Comparison of ENCODE assay signal across 15 mouse cellular contexts in genomic region chr1:189869651-189870270, GRCm38 (mm10). TPM values are rescaled to one million over a fixed set of nuclear protein-coding genes. Genes with fewer than 3 reads are reported as not detected.
DNase-seq lines count a peak whose midpoint lies in the region; ATAC-seq and TF ChIP-seq lines count a peak whose summit lies in the region.
"Had no signal": no experiment of that assay in that cellular context is flagged by ENCODE, and none has a peak within 500 bp of the region (broad histone marks: within the 10 kb centered on the region; RNA-seq: fewer than 3 reads in every experiment).

No protein-coding gene starts in this region.

- peak; percentile 88 for DNase-seq in heart, adult 11 months
- DNase-seq in midbrain, postnatal 0 days (ENCODE audit: low spot score) = no peak
- peak; percentile 16 for DNase-seq in adipocyte (ENCODE audit: low spot score)
- no peak for DNase-seq in stomach, postnatal 0 days (ENCODE audit: low spot score)
- DNase-seq in urinary bladder, adult 18-20 months (ENCODE audit: low spot score in 2 of 2) = no peak
- DNase-seq: cerebellum, adult 9-11 months; kidney, adult 18-20 months had no signal

- peaks cover 23% of the 10 kb centered on the region for H3K4me1 ChIP-seq in heart, embryonic 11.5 days (ENCODE audit: control insufficient read depth, insufficient read depth, low read length)
- no peaks in the 10 kb centered on the region for H3K4me1 ChIP-seq in midbrain, postnatal 0 days (ENCODE audit: insufficient read depth, low read length)
- H3K4me1 ChIP-seq in midbrain, embryonic 15.5 days = peaks cover 14% of the 10 kb centered on the region
- peaks cover 9% of the 10 kb centered on the region for H3K4me1 ChIP-seq in stomach, postnatal 0 days (replicated peaks; ENCODE audit: control insufficient read depth, insufficient read depth)

- H3K4me3 ChIP-seq in heart, embryonic 11.5 days (ENCODE audit: low read depth, low read length) = no peak overlapping the region
- H3K4me3 ChIP-seq in midbrain, postnatal 0 days (ENCODE audit: low read depth, low read length) = no peak overlapping the region
- no peak overlapping the region for H3K4me3 ChIP-seq in midbrain, embryonic 15.5 days
- H3K4me3 ChIP-seq in stomach, postnatal 0 days (ENCODE audit: low read depth, low read length) = no peak overlapping the region
- H3K4me3 ChIP-seq: forebrain, embryonic 13.5 days; heart, embryonic 13.5 days; limb, embryonic 10.5 days; midbrain, embryonic 10.5 days; stomach, embryonic 15.5 days had no signal

- no peak overlapping the region for H3K9ac ChIP-seq in heart, embryonic 11.5 days (ENCODE audit: low read depth, low read length)
- H3K9ac ChIP-seq in midbrain, postnatal 0 days (replicated peaks; ENCODE audit: low read length, poor library complexity, severe bottlenecking) = no peak overlapping the region
- H3K9ac ChIP-seq in midbrain, embryonic 15.5 days = no peak overlapping the region
- no peak overlapping the region for H3K9ac ChIP-seq in stomach, postnatal 0 days (ENCODE audit: low read length)
- H3K9ac ChIP-seq: forebrain, embryonic 13.5 days; heart, embryonic 13.5 days; stomach, embryonic 15.5 days had no signal

- peak; percentile 34 for TF ChIP-seq CTCF in midbrain, postnatal 0 days (IDR thresholded peaks at IDR 0.05)
- TF ChIP-seq CTCF in stomach, postnatal 0 days (IDR thresholded peaks at IDR 0.05; ENCODE audit: low read depth) = peak; percentile 62

- no peaks in the 10 kb centered on the region for H3K9me3 ChIP-seq in heart, embryonic 11.5 days (replicated peaks; ENCODE audit: control insufficient read depth, low read length)
- no peaks in the 10 kb centered on the region for H3K9me3 ChIP-seq in midbrain, postnatal 0 days (ENCODE audit: low read length)
- H3K9me3 ChIP-seq in midbrain, embryonic 15.5 days = no peaks in the 10 kb centered on the region
- no peaks in the 10 kb centered on the region for H3K9me3 ChIP-seq in stomach, postnatal 0 days (ENCODE audit: control insufficient read depth, low read length)
- H3K9me3 ChIP-seq: forebrain, embryonic 13.5 days; heart, embryonic 13.5 days; limb, embryonic 10.5 days; midbrain, embryonic 10.5 days; stomach, embryonic 15.5 days had no signal

- H3K27me3 ChIP-seq in heart, embryonic 11.5 days (ENCODE audit: control insufficient read depth, insufficient read depth, low read length) = no peaks in the 10 kb centered on the region
- no peaks in the 10 kb centered on the region for H3K27me3 ChIP-seq in midbrain, postnatal 0 days (ENCODE audit: insufficient read depth, low read length)
- H3K27me3 ChIP-seq in midbrain, embryonic 15.5 days (replicated peaks) = no peaks in the 10 kb centered on the region
- no peaks in the 10 kb centered on the region for H3K27me3 ChIP-seq in stomach, postnatal 0 days (ENCODE audit: control insufficient read depth, insufficient read depth, low read length)
- H3K27me3 ChIP-seq: forebrain, embryonic 13.5 days; heart, embryonic 13.5 days; stomach, embryonic 15.5 days had no signal

- ATAC-seq in heart, embryonic 11.5 days (replicated peaks; ENCODE audit: insufficient number of reproducible peaks, low FRiP score, low TSS enrichment) = no peak
- no peak for ATAC-seq in midbrain, postnatal 0 days (ENCODE audit: low FRiP score)
- ATAC-seq in midbrain, embryonic 15.5 days (replicated peaks) = no peak
- ATAC-seq in stomach, postnatal 0 days (ENCODE audit: low FRiP score, low TSS enrichment) = no peak
- no peak for ATAC-seq in frontal cortex, adult (ENCODE audit: low TSS enrichment)
- ATAC-seq: forebrain, embryonic 13.5 days had no signal

- no peak overlapping the region for H3K4me2 ChIP-seq in heart, embryonic 11.5 days
- H3K4me2 ChIP-seq in midbrain, postnatal 0 days (ENCODE audit: low read depth, low read length, poor library complexity, severe bottlenecking) = no peak overlapping the region
- no peak overlapping the region for H3K4me2 ChIP-seq in midbrain, embryonic 15.5 days
- no peak overlapping the region for H3K4me2 ChIP-seq in stomach, postnatal 0 days (replicated peaks; ENCODE audit: low read depth)
- H3K4me2 ChIP-seq: forebrain, embryonic 13.5 days; heart, embryonic 13.5 days; stomach, embryonic 15.5 days had no signal

- TF ChIP-seq EP300 in stomach, postnatal 0 days (optimal IDR thresholded peaks at IDR 0.05) = no peak

- peaks cover 6% of the 10 kb centered on the region for H3K36me3 ChIP-seq in heart, embryonic 11.5 days (ENCODE audit: control insufficient read depth, insufficient read depth, low read length)
- no peaks in the 10 kb centered on the region for H3K36me3 ChIP-seq in midbrain, postnatal 0 days (ENCODE audit: insufficient read depth, low read length)
- H3K36me3 ChIP-seq in midbrain, embryonic 15.5 days (replicated peaks) = no peaks in the 10 kb centered on the region
- 0 out of 2 replicates have a peak, but pooled peaks cover 7% of the 10 kb centered on the region for H3K36me3 ChIP-seq in stomach, postnatal 0 days (ENCODE audit: control insufficient read depth, insufficient read depth, low read length)

- 88% methylated on average over 18 of the region's 18 CpGs for WGBS in heart, embryonic 11.5 days (ENCODE audit: insufficient replicate concordance)
- 93% methylated on average over 18 of the region's 18 CpGs for WGBS in midbrain, postnatal 0 days
- 91% methylated on average over 18 of the region's 18 CpGs for WGBS in midbrain, embryonic 15.5 days
- WGBS in stomach, postnatal 0 days = 87% methylated on average over 18 of the region's 18 CpGs

- H3K27ac ChIP-seq in heart, embryonic 11.5 days (ENCODE audit: low read depth, low read length) = no peak overlapping the region
- no peak overlapping the region for H3K27ac ChIP-seq in midbrain, postnatal 0 days (ENCODE audit: low read depth, low read length)
- H3K27ac ChIP-seq in midbrain, embryonic 15.5 days = no peak overlapping the region
- H3K27ac ChIP-seq in stomach, postnatal 0 days (replicated peaks) = no peak overlapping the region
- H3K27ac ChIP-seq: forebrain, embryonic 13.5 days; heart, embryonic 13.5 days; limb, embryonic 10.5 days; midbrain, embryonic 10.5 days; stomach, embryonic 15.5 days had no signal

RNA-seq across cellular contexts. Expression of gene Smyd2, which starts 52.4 kb away (rescaled TPM):
- polyA plus RNA-seq in heart, embryonic 11.5 days (2014; fragmentation: Nextera tagmentation; extraction: Ambion mirVana) = 150 and 161 TPM in 2 replicates
- 62.3 and 66.3 TPM in 2 replicates for total RNA-seq in midbrain, postnatal 0 days (2014; rRNA removed)
- 88.7 and 91.9 TPM in 2 replicates for polyA plus RNA-seq in midbrain, postnatal 0 days (2015; fragmentation: Nextera tagmentation; extraction: Ambion mirVana)
- polyA plus RNA-seq in midbrain, embryonic 15.5 days (2015; fragmentation: Nextera tagmentation; extraction: Ambion mirVana) = 71.3 and 71.8 TPM in 2 replicates
- 59.0 and 61.7 TPM in 2 replicates for polyA plus RNA-seq in stomach, postnatal 0 days (2015; fragmentation: Nextera tagmentation; extraction: Ambion mirVana)

Comparison
In these comparisons a context has a peak if more than half of its experiments do, and no peak if none do; other contexts are left out.
1. DNase-seq: peak in heart, adult 11 months (single experiment) and adipocyte (single experiment); none in midbrain, postnatal 0 days (single experiment), stomach, postnatal 0 days (single experiment) and urinary bladder, adult 18-20 months (0 of 2).